In the genomic region with DNA sequence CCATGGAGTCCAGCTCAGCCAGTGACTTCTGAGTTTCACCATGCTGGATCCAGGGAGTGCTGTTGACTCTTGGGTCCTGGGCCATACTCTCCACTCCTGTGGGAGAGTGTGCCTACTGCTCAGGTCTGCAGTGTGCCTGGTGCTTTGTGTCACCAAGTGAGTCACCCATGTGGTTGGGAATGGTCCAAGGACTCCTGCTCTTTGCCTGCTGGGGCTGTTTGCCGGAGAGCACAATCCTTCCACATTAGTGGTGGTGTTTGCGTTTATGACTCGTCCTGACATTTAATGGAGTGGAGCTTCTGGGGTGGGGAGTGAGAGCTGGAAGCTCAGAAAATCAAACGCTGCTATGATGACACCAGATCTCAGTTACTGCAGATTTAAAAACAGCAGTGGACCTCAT, we compare ENCODE assay signal across 26 mouse cellular contexts. TPM values are rescaled to one million over a fixed set of nuclear protein-coding genes. Genes with fewer than 3 reads are reported as not detected.
A peak's percentile ranks its signal among the peaks of the same experiment; 100 is the strongest.
DNase-seq lines count a peak whose midpoint lies in the region; ATAC-seq and TF ChIP-seq lines count a peak whose summit lies in the region.
"Had no signal": no experiment of that assay in that cellular context is flagged by ENCODE, and none has a peak within 500 bp of the region (broad histone marks: within the 10 kb centered on the region; RNA-seq: fewer than 3 reads in every experiment).

No protein-coding gene starts in this region.

- no peak overlapping the region for H3K9ac ChIP-seq in lung, postnatal 0 days (replicated peaks; ENCODE audit: low read depth)
- no peak overlapping the region for H3K9ac ChIP-seq in hindbrain, embryonic 11.5 days (ENCODE audit: low read depth, low read length)
- H3K9ac ChIP-seq in midbrain, embryonic 13.5 days (replicated peaks), result no peak overlapping the region
- H3K9ac ChIP-seq in heart, embryonic 12.5 days, result no peak overlapping the region
- H3K9ac ChIP-seq: forebrain, embryonic 13.5 days; hindbrain, embryonic 12.5 days; liver, embryonic 15.5 days; stomach, embryonic 15.5 days had no signal

- H3K79me3 ChIP-seq in C2C12 (ENCODE audit: low read depth), result peaks cover 4% of the 10 kb centered on the region

- 0 out of 2 replicates have a peak, but pooled peaks cover 5% of the 10 kb centered on the region for H3K4me1 ChIP-seq in lung, postnatal 0 days (ENCODE audit: insufficient read depth, low read depth, low read length)
- peaks cover 4% of the 10 kb centered on the region; the same call in 1 of the 2 replicates for H3K4me1 ChIP-seq in hindbrain, embryonic 11.5 days (replicated peaks; ENCODE audit: control insufficient read depth, insufficient read depth, low read length)
- H3K4me1 ChIP-seq in midbrain, embryonic 13.5 days (replicated peaks), result peaks cover 19% of the 10 kb centered on the region
- H3K4me1 ChIP-seq in heart, embryonic 12.5 days (replicated peaks), result peaks cover 8% of the 10 kb centered on the region

- ATAC-seq in lung, postnatal 0 days, result 0 out of 2 replicates have a peak, but pooled peaks have one; percentile 7
- no peak for ATAC-seq in hindbrain, embryonic 11.5 days (ENCODE audit: low FRiP score)
- no peak for ATAC-seq in midbrain, embryonic 13.5 days
- ATAC-seq in heart, embryonic 12.5 days (ENCODE audit: insufficient number of reproducible peaks, low FRiP score), result no peak
- ATAC-seq: forebrain, embryonic 13.5 days; inflammation-experienced regulatory T-cells, adult 6 months had no signal

- no peak overlapping the region for H3K4me2 ChIP-seq in lung, postnatal 0 days (replicated peaks; ENCODE audit: low read depth, low read length)
- H3K4me2 ChIP-seq in hindbrain, embryonic 11.5 days (replicated peaks; ENCODE audit: low read depth, low read length), result no peak overlapping the region
- no peak overlapping the region for H3K4me2 ChIP-seq in midbrain, embryonic 13.5 days (replicated peaks)
- H3K4me2 ChIP-seq in heart, embryonic 12.5 days, result no peak overlapping the region
- H3K4me2 ChIP-seq: forebrain, embryonic 13.5 days; hindbrain, embryonic 12.5 days; liver, embryonic 15.5 days; midbrain, embryonic 11.5 days; stomach, embryonic 15.5 days had no signal

- H3K79me2 ChIP-seq in C2C12 (ENCODE audit: control insufficient read depth, insufficient read depth), result peaks cover 22% of the 10 kb centered on the region

- no peak overlapping the region for H3K27ac ChIP-seq in lung, postnatal 0 days (ENCODE audit: low read length)
- H3K27ac ChIP-seq in hindbrain, embryonic 11.5 days (ENCODE audit: low read depth, low read length), result no peak overlapping the region
- no peak overlapping the region for H3K27ac ChIP-seq in midbrain, embryonic 13.5 days
- H3K27ac ChIP-seq in heart, embryonic 12.5 days (ENCODE audit: poor library complexity, severe bottlenecking), result no peak overlapping the region
- H3K27ac ChIP-seq: forebrain, embryonic 13.5 days; heart, adult 2 months; hindbrain, embryonic 12.5 days; liver, embryonic 15.5 days; stomach, embryonic 15.5 days had no signal

- no peak overlapping the region for H3K4me3 ChIP-seq in lung, postnatal 0 days (ENCODE audit: low read depth, low read length)
- no peak overlapping the region for H3K4me3 ChIP-seq in C2C12 (ENCODE audit: insufficient read depth, poor library complexity, severe bottlenecking)
- H3K4me3 ChIP-seq in hindbrain, embryonic 11.5 days (ENCODE audit: low read depth, low read length), result no peak overlapping the region
- H3K4me3 ChIP-seq in midbrain, embryonic 13.5 days (replicated peaks), result no peak overlapping the region
- no peak overlapping the region for H3K4me3 ChIP-seq in heart, embryonic 12.5 days
- H3K4me3 ChIP-seq: forebrain, embryonic 13.5 days; heart, adult 2 months; hindbrain, embryonic 12.5 days; liver, embryonic 15.5 days; stomach, embryonic 15.5 days had no signal

- H3K27me3 ChIP-seq in lung, postnatal 0 days (replicated peaks; ENCODE audit: insufficient read depth, low read length), result no peaks in the 10 kb centered on the region
- no peaks in the 10 kb centered on the region for H3K27me3 ChIP-seq in C2C12 (ENCODE audit: control insufficient read depth, insufficient read depth, insufficient read length)
- no peaks in the 10 kb centered on the region for H3K27me3 ChIP-seq in hindbrain, embryonic 11.5 days (ENCODE audit: control insufficient read depth, insufficient read depth, low read length)
- no peaks in the 10 kb centered on the region for H3K27me3 ChIP-seq in midbrain, embryonic 13.5 days
- H3K27me3 ChIP-seq in heart, embryonic 12.5 days (replicated peaks), result no peaks in the 10 kb centered on the region
- H3K27me3 ChIP-seq: CH12.LX; stomach, embryonic 15.5 days had no signal

- no peaks in the 10 kb centered on the region for H3K36me3 ChIP-seq in lung, postnatal 0 days (ENCODE audit: insufficient read depth, low read length)
- H3K36me3 ChIP-seq in C2C12 (ENCODE audit: control insufficient read depth, insufficient read depth), result no peaks in the 10 kb centered on the region
- no peaks in the 10 kb centered on the region for H3K36me3 ChIP-seq in hindbrain, embryonic 11.5 days (ENCODE audit: control insufficient read depth, insufficient read depth, low read length)
- no peaks in the 10 kb centered on the region for H3K36me3 ChIP-seq in midbrain, embryonic 13.5 days
- H3K36me3 ChIP-seq in heart, embryonic 12.5 days, result no peaks in the 10 kb centered on the region
- H3K36me3 ChIP-seq: hindbrain, embryonic 12.5 days; liver, embryonic 15.5 days; stomach, embryonic 15.5 days had no signal

- no peak for TF ChIP-seq EP300 in lung, postnatal 0 days (IDR thresholded peaks at IDR 0.05)

- no peaks in the 10 kb centered on the region for H3K9me3 ChIP-seq in lung, postnatal 0 days (ENCODE audit: low read length)
- H3K9me3 ChIP-seq in hindbrain, embryonic 11.5 days (ENCODE audit: control insufficient read depth, low read length), result no peaks in the 10 kb centered on the region
- no peaks in the 10 kb centered on the region for H3K9me3 ChIP-seq in midbrain, embryonic 13.5 days
- no peaks in the 10 kb centered on the region for H3K9me3 ChIP-seq in heart, embryonic 12.5 days (replicated peaks)
- H3K9me3 ChIP-seq: forebrain, embryonic 13.5 days; hindbrain, embryonic 12.5 days; liver, embryonic 15.5 days; stomach, embryonic 15.5 days had no signal

- DNase-seq in lung, postnatal 0 days (ENCODE audit: low spot score), result peak; percentile 56
- no peak for DNase-seq in lung, postnatal 25 days (ENCODE audit: low spot score)
- peak; percentile 68 for DNase-seq in NIH3T3 (ENCODE audit: low read depth)
- peak; percentile 83 for DNase-seq in adrenal gland, postnatal 25 days
- no peak for DNase-seq in hindbrain, embryonic 11.5 days (ENCODE audit: low spot score)
- DNase-seq: cerebellum, postnatal 14 days; heart, adult 2 months; kidney, adult 8-10 months; kidney, postnatal 25 days; lung, postnatal 10 days; right cerebral cortex, adult 18-20 months; spleen, adult 18-20 months had no signal

- H3ac ChIP-seq in C2C12 (ENCODE audit: control insufficient read depth, insufficient read length, low read depth), result no peak overlapping the region

- no peak for TF ChIP-seq CTCF in lung, postnatal 0 days (IDR thresholded peaks at IDR 0.05)
- no peak for TF ChIP-seq CTCF in C2C12 (IDR thresholded peaks at IDR 0.05; ENCODE audit: control insufficient read depth, insufficient read depth, insufficient read length)

- WGBS in lung, postnatal 0 days, result 53% methylated on average over 4 of the region's 4 CpGs
- 85% methylated on average over 4 of the region's 4 CpGs for WGBS in hindbrain, embryonic 11.5 days
- WGBS in midbrain, embryonic 13.5 days, result 80% methylated on average over 4 of the region's 4 CpGs
- WGBS in heart, embryonic 12.5 days, result 83% methylated on average over 4 of the region's 4 CpGs

TF ChIP-seq in C2C12, 6 proteins besides CTCF, POLR2A, EP300 and RAD21:
- TF ChIP-seq CEBPB (IDR thresholded peaks at IDR 0.05; ENCODE audit: low read depth), result no peak
- peak; percentile 28 for TF ChIP-seq MYOD1 (IDR thresholded peaks at IDR 0.05; ENCODE audit: control insufficient read depth, insufficient read length, low read depth)

RNA-seq across cellular contexts. Expression of a gene that starts 4.2 kb away (rescaled TPM):
- 8.2 and 8.3 TPM in 2 replicates for polyA plus RNA-seq in lung, postnatal 0 days (2015; fragmentation: Nextera tagmentation; extraction: Ambion mirVana)
- 1.4 TPM for polyA plus RNA-seq in C2C12 (2012; fragmentation: generic; extraction: Trizol)
- 0.67 TPM in 1 of 2 replicates, not detected in the other for total RNA-seq in adrenal gland, postnatal 25 days (2021)
- polyA plus RNA-seq in hindbrain, embryonic 11.5 days (2014; fragmentation: Nextera tagmentation; extraction: Ambion mirVana), result 1.4 and 1.5 TPM in 2 replicates
- 0.83 and 1.2 TPM in 2 replicates for polyA plus RNA-seq in midbrain, embryonic 13.5 days (2015; fragmentation: Nextera tagmentation; extraction: Ambion mirVana)
- 17.0 and 17.6 TPM in 2 replicates for polyA plus RNA-seq in heart, embryonic 12.5 days (2016; fragmentation: Nextera tagmentation; extraction: Ambion mirVana)
- polyA plus RNA-seq: inflammation-experienced regulatory T-cells, adult 6 months had no signal

RNA-seq across cellular contexts. Expression of a gene that starts 57.4 kb away (rescaled TPM):
- not detected in 2 replicates for polyA plus RNA-seq in lung, postnatal 0 days (2015; fragmentation: Nextera tagmentation; extraction: Ambion mirVana)
- not detected for polyA plus RNA-seq in C2C12 (2012; fragmentation: generic; extraction: Trizol)
- not detected in 2 replicates for total RNA-seq in adrenal gland, postnatal 25 days (2021)
- not detected in 2 replicates for polyA plus RNA-seq in hindbrain, embryonic 11.5 days (2014; fragmentation: Nextera tagmentation; extraction: Ambion mirVana)
- polyA plus RNA-seq in midbrain, embryonic 13.5 days (2015; fragmentation: Nextera tagmentation; extraction: Ambion mirVana), result not detected in 2 replicates
- not detected in 2 replicates for polyA plus RNA-seq in heart, embryonic 12.5 days (2016; fragmentation: Nextera tagmentation; extraction: Ambion mirVana)
- total RNA-seq: CH12.LX; heart, adult 2 months; layer of hippocampus, postnatal 14 days; left cerebral cortex, postnatal 14 days had no signal
- polyA plus RNA-seq: forebrain, embryonic 13.5 days; heart, adult 2 months; heart, embryonic 16.5 days; hindbrain, embryonic 12.5 days; inflammation-experienced regulatory T-cells, adult 6 months; limb, embryonic 14.5 days; liver, embryonic 15.5 days; midbrain, embryonic 11.5 days; stomach, embryonic 15.5 days had no signal

Comparison
In these comparisons a context has a peak if more than half of its experiments do, and no peak if none do; other contexts are left out.
1. DNase-seq: peak in lung, postnatal 0 days (single experiment), NIH3T3 (single experiment) and adrenal gland, postnatal 25 days (single experiment); none in lung, postnatal 25 days (single experiment) and hindbrain, embryonic 11.5 days (single experiment).